ENCODE assay signal across 9 mouse cellular contexts in the genomic region with DNA sequence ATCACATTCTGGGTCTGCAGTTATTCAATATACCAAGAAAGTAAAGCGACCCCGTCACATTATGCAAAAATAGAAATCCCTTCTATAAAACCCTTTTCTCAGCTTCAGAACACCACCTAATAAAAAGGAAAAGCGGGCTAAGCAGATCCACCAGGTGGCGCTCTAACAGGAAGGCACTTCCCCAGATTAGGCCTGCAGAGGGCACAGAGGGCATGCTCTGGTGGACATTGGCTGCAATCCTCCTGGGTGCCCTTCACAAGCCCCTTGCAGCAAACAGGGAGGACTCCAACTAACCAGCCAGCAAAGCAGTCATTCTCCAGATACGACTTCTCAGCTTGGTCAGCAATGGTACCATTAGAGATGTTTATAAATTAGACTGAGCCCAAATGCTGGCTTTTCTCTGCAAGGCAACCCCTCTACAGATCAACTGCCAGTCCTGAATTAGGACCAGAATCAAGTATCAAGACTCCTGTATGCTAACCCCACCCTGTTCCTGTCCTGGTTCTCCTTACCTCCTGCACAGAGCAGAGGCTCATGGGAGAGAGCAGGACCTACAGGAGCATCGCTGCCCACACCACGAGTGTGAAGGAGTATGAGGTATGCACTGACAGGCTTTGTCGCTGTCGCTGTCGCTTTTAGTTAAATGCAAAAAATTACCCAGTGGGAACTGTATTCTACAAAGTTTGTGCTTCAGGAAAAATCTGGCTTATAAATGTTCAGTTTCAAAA. TPM values are rescaled to one million over a fixed set of nuclear protein-coding genes. Genes with fewer than 3 reads are reported as not detected.
A peak's percentile ranks its signal among the peaks of the same experiment; 100 is the strongest.
DNase-seq lines count a peak whose midpoint lies in the region; ATAC-seq and TF ChIP-seq lines count a peak whose summit lies in the region.
"Had no signal": no experiment of that assay in that cellular context is flagged by ENCODE, and none has a peak within 500 bp of the region (broad histone marks: within the 10 kb centered on the region; RNA-seq: fewer than 3 reads in every experiment).

No protein-coding gene starts in this region.

- H3K4me2 ChIP-seq in heart, embryonic 16.5 days (ENCODE audit: low read depth, low read length), result no peak overlapping the region

- TF ChIP-seq POLR2A in bone marrow, adult 2 months (IDR thresholded peaks at IDR 0.05; ENCODE audit: borderline replicate concordance, control insufficient read depth, low read depth, low read length), result no peak

- no peaks in the 10 kb centered on the region for H3K9me3 ChIP-seq in G1E (replicated peaks)
- no peaks in the 10 kb centered on the region for H3K9me3 ChIP-seq in heart, embryonic 16.5 days (replicated peaks; ENCODE audit: control insufficient read depth, low read length)
- H3K9me3 ChIP-seq: megakaryocyte, embryonic 14.5 days had no signal

- TF ChIP-seq CTCF in G1E (IDR thresholded peaks at IDR 0.05; ENCODE audit: low read depth, low read length), result peak; percentile 66
- peak; percentile 92 for TF ChIP-seq CTCF in bone marrow, adult 2 months (IDR thresholded peaks at IDR 0.05; ENCODE audit: control insufficient read depth, insufficient read depth, low read length)

- ATAC-seq in G1E (ENCODE audit: extremely low read depth, insufficient number of reproducible peaks, low FRiP score, poor library complexity, severe bottlenecking), result no peak
- peak; percentile 82 for ATAC-seq in erythroblast, adult 5-6 weeks (replicated peaks; ENCODE audit: low FRiP score, poor library complexity, severe bottlenecking)
- ATAC-seq in heart, embryonic 16.5 days (replicated peaks; ENCODE audit: extremely low read depth, insufficient read depth, low FRiP score), result no peak

- H3K27me3 ChIP-seq in G1E (ENCODE audit: insufficient read depth, low read length), result peaks cover 6% of the 10 kb centered on the region; the same call in 1 of the 2 replicates
- no peaks in the 10 kb centered on the region for H3K27me3 ChIP-seq in heart, embryonic 16.5 days (ENCODE audit: control insufficient read depth, insufficient read depth, low read length)
- H3K27me3 ChIP-seq: megakaryocyte, embryonic 14.5 days had no signal

- no peaks in the 10 kb centered on the region for H3K4me1 ChIP-seq in G1E (ENCODE audit: insufficient read depth, low read depth, low read length)
- H3K4me1 ChIP-seq in bone marrow, adult 2 months (ENCODE audit: control insufficient read depth, insufficient read depth, low read length), result no peaks in the 10 kb centered on the region
- peaks cover 9% of the 10 kb centered on the region; the same call in 1 of the 2 replicates for H3K4me1 ChIP-seq in heart, embryonic 16.5 days (ENCODE audit: control insufficient read depth, insufficient read depth, low read length)

- no peak overlapping the region for H3K9ac ChIP-seq in heart, embryonic 16.5 days (ENCODE audit: low read length)

- peak; percentile 35 for DNase-seq in G1E (ENCODE audit: low spot score)
- peak; percentile 77 for DNase-seq in layer of hippocampus, adult 11-12 months (ENCODE audit: low spot score)
- peak; percentile 75 for DNase-seq in lung, postnatal 25 days (ENCODE audit: low spot score)
- peak; percentile 23 to 24 for DNase-seq in right cerebral cortex, postnatal 36 days (ENCODE audit: low spot score in 2 of 2)
- peak; percentile 30 for DNase-seq in yolk sac, embryonic 10.5 days (ENCODE audit: low spot score)

- H3K4me3 ChIP-seq in G1E (ENCODE audit: low read depth, low read length), result no peak overlapping the region
- H3K4me3 ChIP-seq in bone marrow, adult 2 months (replicated peaks; ENCODE audit: control insufficient read depth, low read depth, low read length), result no peak overlapping the region
- H3K4me3 ChIP-seq in heart, embryonic 16.5 days (ENCODE audit: low read length), result no peak overlapping the region
- H3K4me3 ChIP-seq: megakaryocyte, embryonic 14.5 days had no signal

- no peaks in the 10 kb centered on the region for H3K36me3 ChIP-seq in G1E (replicated peaks)
- peaks cover 13% of the 10 kb centered on the region for H3K36me3 ChIP-seq in heart, embryonic 16.5 days (ENCODE audit: control insufficient read depth, insufficient read depth)

- 59% methylated on average over 10 of the region's 10 CpGs for WGBS in bone marrow, adult 2 months
- WGBS in heart, embryonic 16.5 days, result 58% methylated on average over 10 of the region's 10 CpGs

- H3K27ac ChIP-seq in bone marrow, adult 2 months (ENCODE audit: control insufficient read depth, insufficient read depth, low read depth, low read length, poor library complexity), result no peak overlapping the region
- H3K27ac ChIP-seq in heart, embryonic 16.5 days (ENCODE audit: low read length), result peak overlapping the region; percentile 58

RNA-seq across cellular contexts. Expression of a gene that starts 32.3 kb away (rescaled TPM):
- total RNA-seq in G1E (2014; fragmentation: Nextera tagmentation) (162 and 208 TPM in 2 replicates), G1E (2017) (230 and 263 TPM in 2 replicates)
- polyA plus RNA-seq in G1E (2012), result 5.4 and 8.3 TPM in 2 replicates
- polyA plus RNA-seq in bone marrow, adult 2 months (2011; ENCODE audit: insufficient read depth, insufficient read length, low replicate concordance, missing spikeins), result 91.4 and 136 TPM in 2 replicates
- total RNA-seq in erythroblast, adult 5-6 weeks (2015; ENCODE audit: low replicate concordance), result 56.4 and 74.9 TPM in 2 replicates
- total RNA-seq in erythroblast, adult 5-6 weeks (2017; ENCODE audit: low replicate concordance), result 50.2 and 57.3 TPM in 2 replicates
- polyA plus RNA-seq in heart, embryonic 16.5 days (2015; fragmentation: Nextera tagmentation; extraction: Ambion mirVana), result 252 and 257 TPM in 2 replicates

Comparison
In these comparisons a context has a peak if more than half of its experiments do, and no peak if none do; other contexts are left out.
1. DNase-seq: peak in every context shown above with its lines; median percentile 77 in layer of hippocampus, adult 11-12 months; 75 in lung, postnatal 25 days; 35 in G1E; 30 in yolk sac, embryonic 10.5 days; 24 in right cerebral cortex, postnatal 36 days.